Mouse (Mus musculus): ENCODE data around the gene Kcnc1. TPM values are rescaled to one million over a fixed set of nuclear protein-coding genes. Genes with fewer than 3 reads are reported as not detected.

Gene Kcnc1
- polyA plus RNA-seq (2015; fragmentation: Nextera tagmentation; extraction: Ambion mirVana), result 0.14 TPM in 1 of 2 replicates, not detected in the other

DNA sequence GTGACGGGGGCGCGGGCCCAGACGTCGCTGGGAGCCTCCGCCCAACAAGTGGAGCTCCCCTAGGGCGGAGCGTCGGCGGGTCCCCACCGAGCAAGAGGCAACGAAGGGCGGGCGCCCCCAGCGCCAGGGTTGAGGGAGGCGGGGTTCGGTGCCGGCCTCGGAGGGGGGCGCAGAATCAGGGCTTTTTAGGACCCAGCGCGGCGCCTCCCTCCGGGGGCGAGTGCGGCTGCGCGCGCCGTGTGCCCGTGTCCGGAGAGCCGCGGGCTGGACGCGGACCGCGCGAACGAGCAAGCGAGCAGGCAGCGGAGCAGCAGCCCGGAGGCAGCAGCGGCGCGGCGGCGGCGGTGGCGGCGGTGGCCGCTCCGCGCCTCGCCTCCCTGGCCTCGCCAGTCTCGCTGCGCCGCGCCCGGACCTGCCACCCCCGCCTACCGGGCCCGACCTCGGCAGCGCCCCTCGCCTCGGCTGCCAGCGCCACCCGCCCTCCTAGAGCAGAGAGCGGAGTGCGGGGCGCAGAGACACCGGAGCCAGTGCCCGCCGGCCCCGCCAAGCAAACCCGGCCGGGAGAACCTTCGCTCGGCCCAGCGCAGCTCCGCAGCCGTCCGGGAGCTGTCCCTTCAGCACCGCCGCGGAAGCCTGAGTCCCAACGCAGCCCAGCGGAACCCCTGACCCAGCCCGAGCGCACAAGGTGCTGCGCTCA, at the start of gene Kcnc1:
TSS of gene Kcnc1 (plus strand) at position 267 of the 697 bp plus-strand sequence.
- under 1% methylated on average over 82 of the region's 93 CpGs for WGBS (ENCODE audit: insufficient replicate concordance)
- Histone ChIP-seq H3K9me3 (replicated peaks) (no peaks in the 10 kb centered on the region), H3K4me3 (replicated peaks) (peak within 1 kb of the TSS; percentile 42), H3K9ac (no peak within 1 kb of the TSS), H3K27me3 (peaks cover 69% of the 10 kb centered on the region), H3K36me3 (no peaks in the 10 kb centered on the region), H3K27ac (no peak within 1 kb of the TSS), H3K4me2 (peak within 1 kb of the TSS; percentile 62), H3K4me1 (replicated peaks) (no peaks in the 10 kb centered on the region; the same call in 1 of the 2 replicates)
- peak; percentile 29 for DNase-seq
- peak; percentile 60 for ATAC-seq (ENCODE audit: low read depth)

DNA sequence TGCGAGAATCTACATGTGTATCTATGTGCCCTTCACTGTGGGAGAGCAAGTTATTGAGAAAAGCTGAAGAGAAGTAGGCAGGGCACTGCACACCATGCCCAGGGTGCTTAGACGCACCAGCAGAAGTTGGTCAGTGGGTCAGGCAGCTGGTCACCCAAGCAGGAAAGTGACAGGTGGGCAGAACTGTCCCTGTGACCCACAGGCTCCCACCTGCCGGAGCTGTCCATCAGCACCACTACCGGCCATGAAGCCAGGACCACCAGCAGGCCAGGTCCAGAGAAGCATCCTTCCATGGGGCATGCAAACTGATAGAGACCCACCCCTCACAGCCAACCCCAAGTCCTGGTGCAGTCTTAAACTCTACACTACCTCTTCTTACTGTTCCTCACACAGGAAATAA, 48.6 kb upstream of the Kcnc1 start:
- DNase-seq, result no peak
- Histone ChIP-seq H3K9me3 (replicated peaks) (no peaks in the 10 kb centered on the region), H3K4me1 (replicated peaks) (no peaks in the 10 kb centered on the region), H3K4me2 (no peak overlapping the region), H3K4me3 (replicated peaks) (no peak overlapping the region), H3K36me3 (no peaks in the 10 kb centered on the region), H3K9ac (no peak overlapping the region), H3K27ac (no peak overlapping the region), H3K27me3 (peaks cover 32% of the 10 kb centered on the region)
- WGBS (ENCODE audit: insufficient replicate concordance), result 40% methylated on average over 4 of the region's 4 CpGs
- no peak for ATAC-seq (ENCODE audit: low read depth)

DNA sequence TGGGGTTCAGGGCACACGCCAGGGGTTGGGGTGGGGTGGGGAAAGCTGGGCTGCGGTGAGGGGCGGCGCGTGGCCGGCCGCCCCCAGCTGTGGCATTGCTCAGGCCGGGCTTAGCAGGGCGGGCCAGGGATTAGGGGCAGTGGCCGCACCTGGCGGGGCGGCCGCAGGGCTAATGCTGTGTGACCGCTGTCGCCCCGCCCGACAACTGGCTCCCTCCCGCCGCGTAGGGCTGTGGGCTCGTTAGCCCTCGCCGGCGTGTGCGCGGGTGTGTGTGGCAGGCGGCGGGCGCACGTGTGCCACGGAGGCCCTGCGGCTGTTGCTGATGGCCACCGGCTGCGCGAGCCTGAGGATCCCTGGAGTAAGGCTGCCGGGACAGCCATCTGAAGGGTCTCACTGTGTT, 47.5 kb upstream of the Kcnc1 start:
- Histone ChIP-seq H3K9ac (no peak overlapping the region), H3K27me3 (peaks cover 32% of the 10 kb centered on the region), H3K9me3 (replicated peaks) (no peaks in the 10 kb centered on the region), H3K36me3 (no peaks in the 10 kb centered on the region), H3K4me2 (no peak overlapping the region), H3K4me3 (replicated peaks) (no peak overlapping the region), H3K27ac (no peak overlapping the region), H3K4me1 (replicated peaks) (no peaks in the 10 kb centered on the region)
- 9% methylated on average over 36 of the region's 36 CpGs for WGBS (ENCODE audit: insufficient replicate concordance)
- ATAC-seq (ENCODE audit: low read depth), result no peak
- no peak for DNase-seq

DNA sequence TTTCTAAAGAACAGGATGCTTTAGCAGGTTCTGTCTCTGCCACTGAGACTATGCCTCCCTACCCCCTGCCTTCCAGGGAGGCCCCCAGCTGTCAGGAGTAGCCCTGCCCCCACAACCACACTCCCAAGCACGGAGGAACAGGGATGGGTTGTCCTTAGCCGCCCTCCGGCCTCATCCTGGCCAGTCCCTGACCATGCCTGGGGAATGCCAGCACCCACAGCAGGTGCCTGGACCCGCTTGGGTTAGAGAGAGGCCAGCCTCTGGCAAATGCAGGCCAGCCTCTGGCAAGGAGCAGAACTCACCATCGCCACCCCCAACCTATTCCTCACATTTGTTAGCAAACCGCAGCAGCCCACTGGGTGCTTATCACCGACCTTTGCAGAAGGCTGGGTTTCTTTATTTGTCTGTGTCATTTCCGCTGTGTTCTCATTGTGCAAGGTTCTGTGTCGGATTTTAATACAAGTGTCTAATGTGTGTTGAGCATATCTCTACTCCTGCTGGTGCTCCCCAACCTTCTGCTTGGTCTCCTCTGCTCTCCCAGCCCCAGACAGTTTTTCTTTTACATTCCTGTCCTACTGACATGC, 46.1 kb upstream of the Kcnc1 start:
- Histone ChIP-seq H3K4me2 (no peak overlapping the region), H3K27me3 (peaks cover 32% of the 10 kb centered on the region), H3K4me1 (replicated peaks) (no peaks in the 10 kb centered on the region), H3K36me3 (no peaks in the 10 kb centered on the region), H3K9me3 (replicated peaks) (no peaks in the 10 kb centered on the region), H3K27ac (no peak overlapping the region), H3K9ac (no peak overlapping the region), H3K4me3 (replicated peaks) (no peak overlapping the region)
- DNase-seq (no peak), ATAC-seq (ENCODE audit: low read depth) (no peak)
- 34% methylated on average over 9 of the region's 9 CpGs for WGBS (ENCODE audit: insufficient replicate concordance)

DNA sequence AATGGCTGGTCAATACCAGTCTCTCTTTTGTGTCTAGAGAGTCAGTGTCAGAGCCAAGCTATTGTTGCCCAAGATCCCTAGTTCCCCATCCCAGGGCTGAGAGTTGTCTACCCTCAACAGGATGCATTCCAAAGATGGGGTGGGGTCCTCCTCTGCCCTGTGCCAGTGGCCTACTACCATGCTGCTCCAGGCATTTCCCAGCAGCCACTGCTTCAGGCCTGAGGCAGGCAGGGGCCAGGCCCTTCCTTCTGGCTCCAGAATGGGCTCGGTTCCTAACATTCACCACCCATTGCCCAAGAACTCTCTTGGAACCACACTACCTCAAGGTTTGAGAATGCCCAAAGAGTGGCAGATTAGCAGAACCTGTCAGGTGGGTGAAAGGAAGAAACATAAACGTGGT, 43.5 kb upstream of the Kcnc1 start:
- H3K4me2 ChIP-seq, result no peak overlapping the region
- no peak overlapping the region for H3K4me3 ChIP-seq (replicated peaks)
- DNase-seq (no peak), ATAC-seq (ENCODE audit: low read depth) (no peak)
- H3K4me1 ChIP-seq (replicated peaks), result no peaks in the 10 kb centered on the region
- no peaks in the 10 kb centered on the region for H3K36me3 ChIP-seq
- H3K9me3 ChIP-seq (replicated peaks), result no peaks in the 10 kb centered on the region
- H3K27me3 ChIP-seq, result peaks cover 27% of the 10 kb centered on the region
- WGBS (ENCODE audit: insufficient replicate concordance), result 42% methylated on average over 2 of the region's 2 CpGs
- H3K27ac ChIP-seq, result no peak overlapping the region
- no peak overlapping the region for H3K9ac ChIP-seq

DNA sequence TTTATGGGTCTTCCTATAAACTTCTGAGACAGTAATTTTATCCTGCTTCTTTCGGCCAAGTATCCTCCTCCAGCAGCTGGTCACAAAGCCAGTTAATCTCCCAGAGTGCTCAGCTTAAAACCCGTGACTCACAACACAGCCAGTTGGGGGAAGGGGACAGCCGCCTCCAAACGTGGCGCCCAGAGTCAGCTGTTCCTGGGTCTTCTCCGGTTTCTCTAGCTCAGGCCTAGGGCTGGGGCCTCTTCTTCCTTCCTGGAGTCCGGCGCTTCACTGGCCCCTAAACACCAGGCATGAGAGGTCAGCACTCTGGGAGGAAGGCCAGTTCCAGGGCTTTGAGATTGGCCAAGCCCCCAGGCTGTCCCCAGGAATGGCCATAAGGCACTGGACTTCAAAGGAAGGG, 43.1 kb upstream of the Kcnc1 start:
- Histone ChIP-seq H3K27me3 (peaks cover 22% of the 10 kb centered on the region), H3K4me3 (replicated peaks) (no peak overlapping the region), H3K36me3 (no peaks in the 10 kb centered on the region), H3K9ac (no peak overlapping the region), H3K9me3 (replicated peaks) (no peaks in the 10 kb centered on the region), H3K4me1 (replicated peaks) (no peaks in the 10 kb centered on the region), H3K27ac (no peak overlapping the region), H3K4me2 (no peak overlapping the region)
- no peak for DNase-seq
- 48% methylated on average over 8 of the region's 8 CpGs for WGBS (ENCODE audit: insufficient replicate concordance)
- ATAC-seq (ENCODE audit: low read depth), result no peak

DNA sequence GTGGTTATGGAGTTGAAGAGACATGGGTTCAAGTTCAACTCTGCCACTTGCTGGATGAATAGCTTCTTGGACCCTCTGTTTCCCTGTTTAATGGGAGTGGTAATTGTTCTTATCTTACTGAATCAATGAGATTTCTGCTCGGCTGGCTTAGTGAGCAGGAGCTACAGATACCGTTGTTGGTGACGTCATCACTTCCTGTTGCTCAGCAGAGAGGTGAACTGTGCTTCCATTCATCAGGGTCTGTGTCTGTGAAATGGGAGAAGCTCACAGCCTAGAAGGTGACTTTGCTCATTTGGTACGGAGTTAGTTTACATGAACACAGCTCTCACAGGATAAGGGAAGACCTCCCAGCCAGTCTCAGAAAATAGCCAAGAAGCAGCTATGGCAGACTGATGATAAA, 42.4 kb upstream of the Kcnc1 start:
- H3K9me3 ChIP-seq (replicated peaks), result no peaks in the 10 kb centered on the region
- H3K4me1 ChIP-seq (replicated peaks), result no peaks in the 10 kb centered on the region
- no peak overlapping the region for H3K4me2 ChIP-seq
- H3K27me3 ChIP-seq, result peaks cover 16% of the 10 kb centered on the region
- H3K27ac ChIP-seq, result no peak overlapping the region
- H3K36me3 ChIP-seq, result no peaks in the 10 kb centered on the region
- H3K9ac ChIP-seq, result no peak overlapping the region
- WGBS (ENCODE audit: insufficient replicate concordance), result 25% methylated on average over 4 of the region's 4 CpGs
- no peak overlapping the region for H3K4me3 ChIP-seq (replicated peaks)
- ATAC-seq (ENCODE audit: low read depth) (no peak), DNase-seq (no peak)

DNA sequence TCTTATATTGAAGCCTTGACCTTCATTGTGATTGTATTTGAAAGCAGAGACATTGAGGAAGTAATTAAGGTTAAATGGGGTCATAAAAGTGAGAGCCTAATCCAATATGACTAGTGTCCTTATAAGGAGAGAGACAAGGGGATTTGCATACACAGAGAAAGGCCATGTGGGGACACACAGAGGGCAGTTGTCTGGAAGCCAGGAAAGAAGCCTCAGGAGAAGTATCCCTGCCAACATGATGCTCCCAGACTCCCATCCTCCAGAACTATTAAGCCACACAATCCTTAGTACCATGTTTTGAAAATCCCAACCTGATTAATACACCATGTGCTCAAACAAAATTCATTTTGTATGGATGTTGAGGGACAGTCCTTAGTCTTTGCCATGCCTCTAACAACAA, 34.5 kb upstream of the Kcnc1 start:
- H3K4me3 ChIP-seq (replicated peaks), result no peak overlapping the region
- no peaks in the 10 kb centered on the region for H3K27me3 ChIP-seq
- H3K4me2 ChIP-seq, result no peak overlapping the region
- no peaks in the 10 kb centered on the region for H3K36me3 ChIP-seq
- H3K27ac ChIP-seq, result no peak overlapping the region
- H3K9me3 ChIP-seq (replicated peaks), result no peaks in the 10 kb centered on the region
- H3K9ac ChIP-seq, result no peak overlapping the region
- H3K4me1 ChIP-seq (replicated peaks), result no peaks in the 10 kb centered on the region
- DNase-seq, result no peak
- ATAC-seq (ENCODE audit: low read depth), result no peak

DNA sequence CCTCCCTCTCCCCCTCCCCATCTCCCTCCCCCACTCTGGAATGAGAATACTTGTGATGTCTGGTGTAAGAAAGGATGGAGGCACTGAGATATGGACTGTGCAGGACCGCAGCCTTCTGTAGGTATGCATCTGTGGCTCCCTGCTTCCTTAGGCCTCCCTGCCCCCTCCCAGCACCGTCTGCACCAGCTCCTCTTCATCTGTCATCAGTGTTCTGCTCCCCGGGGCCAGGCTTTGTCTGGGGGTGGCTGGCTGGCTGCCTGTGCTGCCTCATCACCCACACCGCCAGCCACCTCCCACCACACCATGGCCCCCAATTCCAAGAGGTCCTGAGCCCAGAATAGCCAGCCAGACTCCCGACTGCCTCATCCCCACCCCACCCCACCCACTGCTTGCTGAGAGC, 32.1 kb upstream of the Kcnc1 start:
- 41% methylated on average over 5 of the region's 5 CpGs for WGBS (ENCODE audit: insufficient replicate concordance)
- H3K9me3 ChIP-seq (replicated peaks), result no peaks in the 10 kb centered on the region
- no peaks in the 10 kb centered on the region for H3K27me3 ChIP-seq
- no peaks in the 10 kb centered on the region for H3K36me3 ChIP-seq
- no peaks in the 10 kb centered on the region for H3K4me1 ChIP-seq (replicated peaks)
- no peak overlapping the region for H3K4me2 ChIP-seq
- no peak overlapping the region for H3K27ac ChIP-seq
- no peak overlapping the region for H3K4me3 ChIP-seq (replicated peaks)
- ATAC-seq (ENCODE audit: low read depth) (no peak), DNase-seq (no peak)
- H3K9ac ChIP-seq, result no peak overlapping the region

DNA sequence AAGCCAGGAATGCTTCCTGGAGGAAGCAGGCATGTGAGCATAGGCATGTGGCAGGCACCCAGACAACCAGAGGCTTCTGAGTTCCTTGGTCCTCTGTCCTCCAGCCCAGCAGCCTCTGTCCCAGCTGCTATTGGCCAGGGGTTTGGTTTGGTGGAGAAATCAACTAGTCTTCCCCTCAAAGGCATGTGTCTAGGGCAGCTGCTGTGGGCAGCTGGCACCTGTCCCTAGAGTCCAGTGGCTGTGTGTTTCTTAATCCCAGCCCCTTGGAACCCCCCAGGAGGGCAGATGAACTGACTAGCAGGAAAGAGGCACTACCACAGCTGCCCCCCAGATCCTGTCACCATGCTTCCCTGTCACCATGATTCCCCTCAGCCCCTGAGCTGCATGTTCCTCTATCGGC, 30.5 kb upstream of the Kcnc1 start:
- H3K27me3 ChIP-seq, result no peaks in the 10 kb centered on the region
- H3K27ac ChIP-seq, result no peak overlapping the region
- no peak for ATAC-seq (ENCODE audit: low read depth)
- no peak overlapping the region for H3K4me3 ChIP-seq (replicated peaks)
- no peak overlapping the region for H3K9ac ChIP-seq
- no peak for DNase-seq
- no peaks in the 10 kb centered on the region for H3K4me1 ChIP-seq (replicated peaks)
- no peaks in the 10 kb centered on the region for H3K36me3 ChIP-seq
- no peaks in the 10 kb centered on the region for H3K9me3 ChIP-seq (replicated peaks)
- no peak overlapping the region for H3K4me2 ChIP-seq
- 63% methylated on average over 1 of the region's 1 CpGs for WGBS (ENCODE audit: insufficient replicate concordance)

DNA sequence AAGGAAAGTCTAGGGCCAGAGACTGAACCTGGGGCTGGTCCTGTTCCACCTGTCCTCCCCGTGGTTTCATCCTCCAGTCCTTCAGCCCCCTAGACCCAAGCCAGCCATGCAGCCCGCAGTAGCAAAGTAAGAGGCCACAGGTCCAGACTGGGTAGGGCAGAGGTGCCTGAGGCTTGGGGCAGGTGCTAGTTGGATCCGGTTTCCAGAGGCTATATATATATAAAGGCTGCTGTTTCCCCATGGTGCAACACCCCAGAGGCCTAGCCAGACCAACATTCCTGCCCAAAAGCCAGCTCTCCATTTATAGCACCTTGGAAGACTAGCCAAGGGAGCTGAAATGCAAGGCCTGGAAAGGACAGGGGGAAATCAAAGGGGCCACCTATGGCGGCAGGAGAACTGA, 25.2 kb upstream of the Kcnc1 start:
- Histone ChIP-seq H3K4me3 (replicated peaks) (no peak overlapping the region), H3K4me1 (replicated peaks) (no peaks in the 10 kb centered on the region), H3K27me3 (peaks cover 17% of the 10 kb centered on the region), H3K9me3 (replicated peaks) (no peaks in the 10 kb centered on the region), H3K9ac (no peak overlapping the region), H3K36me3 (no peaks in the 10 kb centered on the region), H3K27ac (no peak overlapping the region), H3K4me2 (no peak overlapping the region)
- no peak for DNase-seq
- ATAC-seq (ENCODE audit: low read depth), result no peak
- 55% methylated on average over 4 of the region's 4 CpGs for WGBS (ENCODE audit: insufficient replicate concordance)

Data from liver, embryonic 13.5 days (tissue).